24 mouse cellular contexts compared by ENCODE assay signal in genomic region chr6:65527892-65528291, GRCm38 (mm10). TPM values are rescaled to one million over a fixed set of nuclear protein-coding genes. Genes with fewer than 3 reads are reported as not detected.
A peak's percentile ranks its signal among the peaks of the same experiment; 100 is the strongest.
DNase-seq lines count a peak whose midpoint lies in the region; ATAC-seq and TF ChIP-seq lines count a peak whose summit lies in the region.
"Had no signal": no experiment of that assay in that cellular context is flagged by ENCODE, and none has a peak within 500 bp of the region (broad histone marks: within the 10 kb centered on the region; RNA-seq: fewer than 3 reads in every experiment).

No protein-coding gene starts in this region.

- H3K4me1 ChIP-seq in heart, adult 2 months (ENCODE audit: control insufficient read depth, insufficient read depth, low read length) = no peaks in the 10 kb centered on the region; the same call in 1 of the 2 replicates
- H3K4me1 ChIP-seq: embryonic facial prominence, embryonic 15.5 days; forebrain, embryonic 10.5 days; limb, embryonic 10.5 days; liver, embryonic 13.5 days; midbrain, embryonic 10.5 days; neural tube, embryonic 13.5 days had no signal

- DNase-seq in heart, adult 2 months = no peak
- no peak for DNase-seq in heart, postnatal 4 days
- DNase-seq in CD4-positive, CD25-positive, alpha-beta regulatory T cell, adult 2 months (ENCODE audit: low read depth, low spot score) = peak; percentile 31
- DNase-seq in ovary, adult 18-20 months (ENCODE audit: low spot score) = no peak
- DNase-seq in left cerebral cortex, postnatal 36 days (ENCODE audit: low spot score in 2 of 2) = no peak
- DNase-seq in adipocyte (ENCODE audit: low spot score) = no peak
- DNase-seq: adrenal gland, postnatal 14 days; B cell, adult 2 months; cerebellum, adult 9-10 months; gastrocnemius, postnatal 14 days; liver, embryonic 13.5 days had no signal

- H3K36me3 ChIP-seq in heart, adult 2 months (ENCODE audit: control insufficient read depth, insufficient read depth, low read length) = peaks cover 2% of the 10 kb centered on the region
- H3K36me3 ChIP-seq: embryonic facial prominence, embryonic 15.5 days; forebrain, embryonic 10.5 days; limb, embryonic 10.5 days; liver, embryonic 13.5 days; midbrain, embryonic 10.5 days; neural tube, embryonic 13.5 days had no signal

- peak; percentile 82 for ATAC-seq in common myeloid progenitor, adult 5-6 weeks (replicated peaks; ENCODE audit: low read depth, poor library complexity, severe bottlenecking)
- peak; percentile 85 for ATAC-seq in megakaryocyte progenitor cell, adult 5-6 weeks (replicated peaks; ENCODE audit: poor library complexity)
- ATAC-seq: intestine, embryonic 16.5 days had no signal

- WGBS in heart, adult 2 months = 30% methylated on average over 1 of the region's 1 CpGs

- H3K9ac ChIP-seq in heart, adult 2 months (ENCODE audit: low read depth, low read length) = no peak overlapping the region
- H3K9ac ChIP-seq: embryonic facial prominence, embryonic 15.5 days; liver, embryonic 13.5 days; neural tube, embryonic 13.5 days had no signal

- no peak for TF ChIP-seq CTCF in heart, adult 2 months (IDR thresholded peaks at IDR 0.05)

- H3K27me3 ChIP-seq in heart, adult 2 months (ENCODE audit: control insufficient read depth, insufficient read depth, low read length) = no peaks in the 10 kb centered on the region
- H3K27me3 ChIP-seq: embryonic facial prominence, embryonic 15.5 days; liver, embryonic 13.5 days; neural tube, embryonic 13.5 days had no signal

- no peak for TF ChIP-seq POLR2A in heart, adult 2 months (IDR thresholded peaks at IDR 0.05; ENCODE audit: insufficient read depth, low read depth, low read length)

- intact Hi-C loops in heart, adult 2 months (cut with DNase I) = no loop called here
- intact Hi-C loops in left cerebral cortex, postnatal 36 days (cut with DNase I) = no loop called here

- H3K79me2 ChIP-seq in heart, adult 2 months (replicated peaks; ENCODE audit: control insufficient read depth, insufficient read depth, low read length) = no peaks in the 10 kb centered on the region

- no peak for TF ChIP-seq EP300 in heart, adult 2 months (IDR thresholded peaks at IDR 0.05; ENCODE audit: insufficient read depth, low read depth, low read length)

- peak overlapping the region; percentile 34 for H3K27ac ChIP-seq in heart, adult 2 months
- H3K27ac ChIP-seq: embryonic facial prominence, embryonic 15.5 days; forebrain, embryonic 10.5 days; kidney, postnatal 0 days; layer of hippocampus, adult 2 months; limb, embryonic 10.5 days; liver, embryonic 13.5 days; midbrain, embryonic 10.5 days; neural tube, embryonic 13.5 days had no signal

- no peak overlapping the region for H3K4me3 ChIP-seq in heart, adult 2 months
- H3K4me3 ChIP-seq: embryonic facial prominence, embryonic 15.5 days; forebrain, embryonic 10.5 days; layer of hippocampus, adult 2 months; limb, embryonic 10.5 days; liver, embryonic 13.5 days; midbrain, embryonic 10.5 days; neural tube, embryonic 13.5 days had no signal

RNA-seq across cellular contexts. Expression of gene Tnip3, which starts 2.8 kb away (rescaled TPM):
- 1 to 10 TPM; 2.0 to 2.7 TPM for total RNA-seq in heart, adult 2 months (2021)
- polyA plus RNA-seq in heart, adult 2 months (2012; rRNA removed) = 0.78 and 1.5 TPM in 2 replicates
- 1 to 10 TPM; 1.4 to 1.8 TPM for total RNA-seq in heart, postnatal 4 days (2021)
- 9.6 and 9.7 TPM in 2 replicates for total RNA-seq in common myeloid progenitor, adult 5-6 weeks (2017)
- 1.1 TPM in 2 replicates for total RNA-seq in megakaryocyte progenitor cell, adult 5-6 weeks (2015)
- 3.5 and 11.8 TPM in 2 replicates for total RNA-seq in megakaryocyte progenitor cell, adult 5-6 weeks (2017)
- total RNA-seq in left cerebral cortex, postnatal 36 days (2021) = under 1 TPM in 1 of 2 experiments, not detected in 1; 0.30 TPM
- total RNA-seq: ES-E14; gastrocnemius, postnatal 14 days; layer of hippocampus, adult 2 months had no signal
- polyA plus RNA-seq: forebrain, embryonic 10.5 days; hindbrain, embryonic 11.5 days; limb, embryonic 10.5 days; midbrain, embryonic 10.5 days; neural tube, embryonic 13.5 days; testis, adult 2 months had no signal
